Mouse (Mus musculus) c-Kit-positive CD71-negative TER-119-negative erythroid progenitor cells, embryonic 14.5 days (primary cell): ENCODE results near the gene Nmnat3.
A peak's percentile ranks its signal among the peaks of the same experiment; 100 is the strongest.
"Not testable (repeated sequence)": the region's sequence is repeated elsewhere in the genome, so short reads cannot be mapped to it uniquely, and the experiment has no call there.

Experiments used
- DNase-seq: peaks from one replicate; pipeline ENCODE4 v3.0.0-alpha.2; 2013; ENCODE audit warnings: low read depth

Nmnat3 gene

DNA sequence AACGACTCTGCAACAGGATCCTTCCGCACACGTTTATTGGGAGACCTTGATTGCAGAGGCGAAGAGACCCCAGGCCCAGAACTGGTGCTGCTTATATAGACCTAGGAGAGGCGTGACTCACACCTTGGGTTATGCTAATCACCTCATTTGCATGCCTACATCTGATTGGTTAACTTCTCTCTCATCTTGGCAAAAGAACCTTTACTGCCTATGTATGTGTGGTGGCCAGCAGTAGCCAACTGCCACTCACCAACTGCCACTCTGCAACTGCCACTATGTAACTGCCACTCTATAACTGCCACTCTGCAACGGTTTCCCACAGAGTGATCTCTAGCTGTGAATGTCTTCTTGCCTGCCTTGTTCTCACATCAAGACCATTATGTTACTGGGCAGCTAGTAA, at the start of gene Nmnat3:
Gene Nmnat3, plus strand, starts transcription at position 301 of the 400 bp plus-strand sequence.
- not testable (repeated sequence) for DNase-seq

DNA sequence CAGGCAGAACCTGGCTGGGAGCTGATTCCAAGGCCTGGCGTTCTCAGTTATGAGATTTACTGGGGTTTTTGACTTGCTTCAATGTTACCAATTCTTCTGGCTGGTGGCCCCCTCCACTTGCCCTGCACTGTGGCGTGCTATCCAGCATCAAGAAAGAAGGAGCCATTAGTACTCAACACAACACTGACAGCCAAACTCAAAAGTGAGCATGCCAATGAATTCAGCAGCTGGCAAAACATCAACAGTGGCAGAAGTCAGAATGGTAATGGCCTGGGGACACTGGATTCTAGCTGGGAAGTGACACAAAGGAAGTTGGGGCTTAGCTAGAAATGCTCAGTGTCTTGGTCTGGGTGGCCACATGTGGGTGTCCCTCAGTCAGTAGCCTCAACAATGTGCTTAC, 43.8 kb upstream of the Nmnat3 start:
- no peak for DNase-seq

DNA sequence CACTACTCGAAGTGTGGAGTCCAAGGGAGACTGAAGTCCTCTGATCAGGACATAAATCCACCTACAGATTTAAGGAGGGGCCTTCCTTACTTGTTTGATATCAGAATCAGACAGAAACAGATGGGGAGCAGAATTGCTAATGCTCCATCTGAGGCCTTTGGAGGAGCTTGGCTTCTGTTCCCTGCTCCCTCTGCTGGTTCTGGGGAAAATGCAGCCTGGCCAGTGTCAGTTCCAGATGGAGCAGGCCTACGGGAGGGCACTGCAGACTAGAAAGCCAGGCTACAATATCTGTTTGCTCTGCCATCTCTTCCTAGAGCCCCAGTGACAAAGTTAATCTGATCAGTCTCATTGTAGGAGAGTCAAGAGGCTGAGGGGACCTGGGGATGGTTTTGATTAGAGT, 43.0 kb upstream of the Nmnat3 start:
- no peak for DNase-seq

DNA sequence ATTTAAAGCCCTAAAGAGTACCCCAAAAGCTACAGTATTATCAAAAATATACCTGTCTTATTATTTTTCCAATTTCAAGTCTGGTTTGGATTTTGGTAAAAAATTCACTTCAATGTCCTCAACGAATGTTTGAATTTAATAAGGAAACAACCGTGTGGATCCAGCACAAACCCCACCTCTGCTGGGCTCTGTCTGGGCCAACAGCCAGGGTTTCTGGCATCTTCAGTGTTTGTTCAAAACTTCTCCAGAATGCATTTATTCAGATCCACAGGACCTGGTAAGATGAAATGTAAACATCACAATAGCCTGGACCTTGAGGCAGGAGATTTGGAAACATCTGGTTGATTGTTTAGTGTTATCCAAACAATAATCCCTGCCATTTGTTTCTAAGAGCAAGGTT, 42.0 kb upstream of the Nmnat3 start:
- no peak for DNase-seq

DNA sequence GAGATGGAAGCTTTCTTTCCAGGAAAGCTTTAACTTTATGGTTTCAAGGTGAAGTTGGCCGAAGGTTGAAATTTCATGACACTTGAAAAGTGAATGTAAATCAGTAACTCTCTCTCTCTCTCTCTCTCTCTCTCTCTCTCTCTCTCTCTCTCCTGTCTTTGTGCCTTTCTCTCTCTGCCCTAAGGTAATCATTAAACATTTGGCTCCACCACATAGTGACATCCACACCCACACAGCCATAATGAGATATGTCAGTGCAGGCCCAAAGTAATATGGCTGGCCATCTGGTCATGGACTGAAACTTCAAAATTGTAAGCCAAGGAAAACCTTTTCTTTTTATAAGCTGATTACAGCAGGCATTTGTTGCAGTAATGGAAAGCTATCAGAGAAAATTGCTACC, 40.9 kb upstream of the Nmnat3 start:
- no peak for DNase-seq

DNA sequence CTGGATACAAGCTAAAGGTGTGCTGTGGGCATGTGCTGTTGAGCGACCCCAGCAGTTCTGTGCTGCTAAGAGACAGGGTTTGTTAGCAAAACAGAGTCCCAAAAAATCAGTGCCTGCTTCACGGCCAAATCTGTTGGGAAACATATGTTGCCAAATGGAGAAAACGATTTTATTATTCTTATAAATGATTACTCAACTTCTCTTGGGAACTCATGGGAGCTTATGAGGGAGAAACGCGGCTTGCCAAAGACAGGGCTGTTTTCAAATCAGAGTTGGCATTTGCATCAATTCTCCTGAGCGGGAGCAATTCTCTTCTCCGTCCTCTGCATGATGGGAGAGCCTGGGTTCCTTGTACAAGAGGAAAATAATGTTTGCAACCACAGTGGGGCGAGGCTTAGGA, 27.0 kb upstream of the Nmnat3 start:
- no peak for DNase-seq

DNA sequence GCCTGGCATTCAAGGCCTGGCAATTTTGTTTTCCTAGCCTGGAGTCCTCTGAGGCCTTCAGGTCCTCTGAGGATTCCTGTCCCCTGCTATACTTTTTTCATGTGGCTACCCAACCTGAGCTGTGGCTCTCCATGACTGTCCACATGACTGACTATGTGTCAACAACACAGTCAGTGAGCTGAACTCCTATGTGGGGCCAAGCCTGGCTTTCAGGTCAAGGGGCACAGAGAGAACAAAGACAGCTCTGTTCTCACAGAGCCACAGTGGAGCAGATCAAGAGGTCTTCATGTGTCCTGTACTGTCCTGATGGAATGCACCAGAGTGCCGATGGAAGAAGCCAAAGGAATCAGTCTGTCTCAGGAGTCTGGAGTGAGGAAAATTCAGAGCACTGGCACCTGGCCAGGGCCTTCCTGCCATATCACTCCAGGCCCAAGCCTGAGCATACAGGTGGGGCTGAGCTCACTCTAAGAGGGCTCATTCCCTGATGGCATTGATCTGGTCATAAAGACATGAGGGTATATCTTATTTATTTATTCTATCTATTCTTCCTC, 25.7 kb upstream of the Nmnat3 start:
- DNase-seq, result no peak

DNA sequence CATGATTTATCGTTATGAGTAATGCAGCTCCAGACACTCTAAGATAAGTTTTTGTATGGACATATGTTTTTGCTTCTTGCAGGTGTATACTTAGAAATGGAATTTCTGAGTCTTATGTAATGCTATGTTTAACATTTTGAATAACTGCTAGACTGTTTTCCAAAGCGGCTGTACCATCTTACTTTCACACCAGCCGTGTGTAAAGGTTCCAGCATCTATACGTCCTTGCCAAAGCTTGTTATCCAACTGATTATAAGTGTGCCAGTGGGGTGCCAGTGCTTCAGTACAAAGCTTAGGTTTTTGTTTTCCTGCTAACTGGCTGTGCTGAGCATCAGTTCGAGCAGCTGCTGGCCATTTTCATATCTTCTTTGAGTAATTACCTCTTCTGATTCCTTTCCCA, 22.3 kb upstream of the Nmnat3 start:
- DNase-seq, result no peak

DNA sequence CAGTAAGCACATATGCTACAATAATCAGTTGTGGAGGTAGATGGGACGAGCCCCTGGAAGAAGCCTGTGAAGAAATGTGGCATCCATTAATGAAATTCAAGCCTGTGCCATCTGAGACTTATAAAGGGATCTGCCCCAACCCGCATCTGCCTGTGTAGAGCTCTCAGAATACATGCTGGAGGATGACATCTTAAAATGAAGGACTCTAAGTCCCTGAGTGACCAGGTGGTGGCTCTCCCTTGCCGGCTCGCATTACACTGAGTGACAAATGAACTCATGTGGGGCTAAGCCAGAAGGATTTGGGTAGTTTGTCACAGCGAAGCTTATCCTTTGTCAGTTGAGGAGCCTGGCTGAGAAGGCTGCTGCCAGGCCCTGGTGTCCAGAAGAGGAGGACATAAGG, 14.5 kb upstream of the Nmnat3 start:
- no peak for DNase-seq

DNA sequence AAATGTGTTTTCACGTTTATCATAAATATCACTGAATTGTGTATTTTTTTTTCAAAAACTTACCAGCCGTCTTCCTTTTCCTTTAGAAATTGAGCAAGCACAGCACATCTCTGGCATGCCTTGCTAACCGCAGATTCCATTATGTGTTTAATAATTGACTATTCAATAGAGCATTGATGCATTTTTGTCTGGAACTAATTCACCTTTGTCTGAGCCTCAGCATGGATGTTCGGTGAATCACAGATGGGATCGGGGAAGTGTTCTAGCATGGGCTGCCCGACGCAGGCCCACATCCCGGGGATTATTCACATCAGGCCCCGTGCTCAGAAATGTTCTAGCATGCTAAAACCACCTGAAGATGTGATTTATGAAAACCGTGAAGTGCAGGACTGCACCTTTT, 12.2 kb upstream of the Nmnat3 start:
- DNase-seq, result no peak

DNA sequence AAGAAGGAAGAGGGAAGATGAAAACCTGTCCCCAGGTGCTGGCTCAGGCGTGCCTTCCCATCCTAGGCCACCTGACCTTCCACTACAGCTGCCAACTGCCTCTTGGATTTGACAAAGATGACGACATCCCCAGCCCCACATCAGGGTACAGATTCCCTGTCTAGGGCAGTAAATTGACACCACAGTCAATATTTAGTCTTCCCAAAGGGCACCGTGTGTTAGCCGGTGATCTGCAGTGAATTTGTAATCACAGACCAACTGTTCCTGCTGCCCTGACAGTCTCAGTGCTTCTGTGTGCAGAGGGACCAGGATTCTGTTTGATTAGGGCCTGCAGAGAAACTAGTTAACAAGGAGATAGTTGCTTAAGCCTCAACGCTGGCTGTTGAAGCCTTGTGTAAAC, 7.1 kb upstream of the Nmnat3 start:
- DNase-seq, result no peak

DNA sequence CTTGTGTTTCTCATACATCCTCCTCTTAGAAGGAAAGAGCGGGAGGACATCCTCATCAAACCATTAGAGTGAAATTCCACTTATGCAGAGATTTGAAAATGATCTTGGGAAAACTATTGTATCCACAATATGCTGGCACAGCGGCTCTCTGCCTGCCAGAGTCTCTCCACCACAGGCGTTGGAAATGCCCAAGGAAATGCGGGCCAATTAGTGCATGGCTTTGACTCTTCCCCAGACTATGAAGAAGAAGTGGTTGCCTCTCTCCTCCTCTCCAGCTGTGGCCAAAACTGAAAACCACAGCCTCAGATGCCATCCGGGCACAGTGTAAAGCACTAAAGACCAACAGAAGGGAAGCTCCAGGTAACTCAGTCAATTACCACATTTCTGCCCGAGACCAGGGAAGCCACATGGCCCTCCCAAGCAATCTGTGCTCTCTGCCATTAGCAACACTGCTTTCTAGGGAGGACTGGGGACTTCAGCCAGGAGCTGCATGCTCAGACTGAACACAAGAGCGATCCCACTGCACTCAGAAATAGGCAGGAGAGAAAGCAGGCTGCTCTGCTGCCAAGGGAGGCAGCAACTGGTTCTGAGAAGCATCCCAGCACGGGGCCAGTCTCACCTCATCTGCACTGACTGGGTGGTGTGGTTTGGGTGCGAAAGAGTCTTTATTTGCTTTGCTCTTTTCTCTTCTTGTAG, 1.5 kb upstream of the Nmnat3 start:
- no peak for DNase-seq

DNA sequence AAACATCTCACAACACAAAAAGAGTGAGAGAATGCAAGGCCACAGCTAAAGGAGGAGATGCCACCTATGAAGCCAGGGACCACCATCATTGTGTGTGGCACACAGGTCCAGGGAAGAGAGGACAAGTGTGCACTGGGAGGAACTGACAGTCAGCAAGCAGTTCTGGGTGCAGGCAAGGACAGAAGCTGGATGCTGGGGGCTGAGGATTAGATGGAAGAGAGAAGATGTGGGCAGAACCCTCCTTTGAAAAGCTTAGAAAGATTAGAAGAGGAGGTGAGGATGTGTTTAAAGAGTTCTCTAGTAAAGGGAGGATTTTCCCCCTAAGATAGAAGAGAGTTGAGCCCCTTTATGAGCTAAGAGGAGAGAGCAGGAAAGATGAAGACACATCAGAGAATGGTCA, 2.4 kb downstream of the Nmnat3 start:
- DNase-seq, result no peak

DNA sequence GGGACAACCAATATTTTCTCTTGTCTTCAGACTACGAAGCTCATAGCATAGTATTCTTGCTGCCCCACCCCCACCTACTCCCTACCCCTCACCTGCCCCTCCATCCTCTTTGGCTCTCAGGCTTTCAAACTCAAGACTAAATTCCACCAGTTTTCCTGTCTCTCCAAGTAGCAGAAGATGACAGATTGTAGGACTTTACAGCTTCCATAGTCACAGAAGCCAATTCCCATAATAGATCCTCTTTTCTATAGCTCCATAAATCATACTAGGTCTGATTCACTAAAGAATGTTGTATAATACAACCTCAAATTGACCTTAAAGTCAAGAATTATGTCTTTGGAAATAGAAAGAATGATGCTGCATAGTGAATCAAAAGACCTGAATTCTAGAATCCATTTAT, 3.4 kb downstream of the Nmnat3 start:
- DNase-seq, result no peak

DNA sequence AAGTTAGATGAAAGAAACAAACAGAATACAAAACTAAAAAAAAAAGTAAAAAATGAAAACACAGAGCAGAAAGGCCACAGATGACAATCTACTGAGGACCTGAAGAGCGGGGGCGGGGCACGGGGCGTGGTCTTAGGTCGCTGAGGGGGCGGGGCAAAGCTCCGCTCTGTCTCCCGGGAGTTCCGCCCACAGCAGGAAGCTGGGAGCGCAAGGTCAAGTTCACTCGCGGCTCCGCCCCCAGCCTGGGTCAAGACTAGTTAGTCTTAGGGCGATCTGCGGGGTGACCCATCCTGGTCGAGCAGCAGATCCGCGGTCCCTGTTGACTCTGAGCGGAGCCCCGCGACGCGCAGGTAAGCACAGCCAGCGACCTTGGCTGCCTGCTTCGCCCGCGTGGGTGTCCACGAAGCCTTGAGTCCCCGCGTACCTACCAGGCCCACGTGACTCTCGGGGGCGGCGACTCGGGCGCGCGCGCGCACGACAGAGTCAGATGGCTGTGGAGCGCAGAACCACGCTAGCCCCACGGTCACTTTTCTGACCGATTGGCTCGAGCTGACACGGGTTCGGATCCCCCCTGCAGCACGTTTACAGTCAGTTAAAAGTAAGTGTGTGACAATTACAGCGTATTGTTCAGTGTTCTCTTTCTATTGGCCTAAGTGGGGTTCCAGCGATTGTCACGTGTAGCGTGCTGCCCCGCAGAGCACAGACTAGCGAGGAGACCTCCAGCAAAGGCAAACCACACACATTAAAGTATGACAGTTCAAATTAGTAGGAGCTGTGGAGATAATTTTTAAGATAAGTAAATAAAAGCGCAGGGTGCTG, 9.4 kb downstream of the Nmnat3 start:
- DNase-seq, result peak; percentile 85

DNA sequence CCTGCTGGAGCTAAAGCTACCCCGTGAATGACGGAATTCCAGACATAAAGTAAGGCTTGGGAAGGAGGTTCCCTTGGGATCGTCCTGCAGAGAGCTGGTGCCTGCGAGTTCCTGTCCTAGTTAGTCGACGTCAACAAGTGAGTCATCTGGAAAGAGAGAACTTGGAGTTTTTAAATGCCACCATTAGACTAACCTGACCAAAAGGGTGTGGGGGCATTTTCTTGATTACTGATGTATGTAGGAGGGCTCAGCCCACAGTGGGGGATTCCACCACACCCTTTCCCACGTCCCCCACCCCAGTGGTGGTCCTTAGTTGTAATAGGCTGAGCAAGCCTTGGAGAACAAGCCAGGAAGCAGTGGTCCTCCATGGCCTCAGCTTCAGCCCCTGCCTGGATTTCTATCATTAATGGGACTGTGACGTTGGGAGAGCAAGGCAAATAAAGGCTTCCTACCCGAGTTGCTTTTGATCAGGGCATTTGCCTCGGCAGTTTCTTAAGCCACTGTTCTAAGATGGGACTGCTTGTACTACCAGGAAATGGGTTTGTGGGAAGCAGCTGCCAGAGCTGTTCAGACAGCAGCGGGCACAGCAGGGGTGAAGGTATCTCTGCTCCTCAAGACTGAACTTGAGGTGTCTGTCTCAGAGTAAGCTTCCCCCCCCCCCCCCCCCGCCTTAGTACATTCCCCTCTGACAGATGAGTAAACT, 10.2 kb downstream of the Nmnat3 start:
- DNase-seq, result no peak

DNA sequence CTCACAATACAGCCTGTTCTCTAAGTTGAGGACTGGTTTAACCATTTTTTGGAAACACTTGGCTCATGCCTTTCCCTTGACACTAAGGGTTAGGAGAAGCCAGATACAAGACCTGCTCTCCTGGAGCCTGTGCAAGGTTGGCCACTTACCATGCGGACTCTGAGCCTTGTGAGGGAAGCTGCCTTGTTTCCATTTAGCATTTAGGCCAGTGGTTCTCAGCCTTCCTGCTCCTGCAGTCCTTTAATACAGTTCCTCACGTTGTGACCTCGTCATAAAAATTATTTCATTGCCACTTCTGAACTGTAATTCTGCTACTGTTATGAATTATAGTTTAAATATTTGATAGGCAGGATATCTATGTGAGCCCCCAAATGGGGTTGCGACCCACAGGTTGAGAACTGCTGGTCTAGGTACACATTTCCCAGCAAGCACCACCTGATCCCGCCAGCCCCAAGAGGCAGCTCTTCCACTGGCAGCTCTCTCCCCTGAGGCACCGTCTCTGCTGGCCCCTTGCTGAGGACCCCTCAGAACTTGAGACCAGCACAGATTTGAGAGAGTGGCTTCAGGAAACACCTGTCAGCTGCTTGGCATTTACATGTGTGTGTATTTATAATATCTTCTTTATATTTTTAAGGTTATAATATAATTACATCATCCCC, 10.8 kb downstream of the Nmnat3 start:
- no peak for DNase-seq

DNA sequence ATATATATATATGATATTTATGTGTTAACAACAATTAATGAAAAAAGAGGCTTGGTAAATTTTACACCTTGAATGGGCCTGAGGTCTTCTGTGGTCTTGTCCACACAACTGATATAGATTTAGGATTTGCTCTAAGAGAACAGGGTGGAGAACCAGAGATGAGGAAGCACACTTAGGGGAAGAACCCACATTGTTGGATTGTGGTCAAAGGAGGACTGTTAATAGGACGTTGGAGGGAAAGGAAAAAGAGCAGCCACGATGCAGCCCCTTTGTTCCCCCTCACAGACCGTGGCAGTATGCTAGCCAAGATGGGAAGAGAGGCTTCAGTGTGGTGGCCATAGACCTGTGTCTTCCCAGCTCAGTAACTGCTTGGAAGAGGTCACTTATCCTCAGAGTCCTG, 11.5 kb downstream of the Nmnat3 start:
- no peak for DNase-seq

DNA sequence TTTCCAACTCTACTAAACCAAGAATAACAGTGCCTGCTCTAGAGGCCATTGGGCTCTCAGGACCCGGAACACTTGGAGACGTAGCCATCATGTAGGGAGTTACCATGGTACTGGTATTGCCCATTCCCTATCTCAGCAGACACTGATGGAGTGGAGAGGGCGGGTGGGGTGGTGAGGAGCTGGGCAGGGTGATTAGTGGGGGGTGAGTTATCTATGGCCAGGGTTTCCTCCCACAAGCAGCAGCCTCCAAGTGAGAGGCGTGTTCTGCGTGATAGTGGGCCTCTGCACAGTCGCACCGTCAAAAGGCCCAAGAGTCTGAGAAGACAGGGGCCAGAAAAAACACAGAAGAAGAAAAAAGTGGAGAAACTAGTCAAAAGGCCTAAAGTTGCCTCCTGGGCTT, 12.0 kb downstream of the Nmnat3 start:
- no peak for DNase-seq

DNA sequence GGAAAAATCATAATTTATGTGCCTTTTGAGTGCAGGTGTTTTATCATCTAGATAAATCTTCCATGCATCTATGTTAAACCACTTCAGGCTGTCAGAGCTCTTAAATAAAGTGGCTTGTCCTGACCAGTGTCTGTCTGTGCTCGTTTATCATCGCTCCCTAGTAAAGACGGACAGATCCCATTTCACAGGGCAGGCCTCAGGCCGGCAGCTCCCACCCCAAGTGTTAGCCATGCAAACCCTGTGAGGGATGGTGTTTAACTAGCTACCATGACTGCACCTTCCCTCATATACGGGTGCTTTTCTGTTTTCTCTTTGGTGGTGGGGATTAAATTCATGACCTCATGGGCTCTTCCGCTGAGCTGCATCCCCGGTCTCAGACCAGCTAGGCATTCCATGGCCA, 13.3 kb downstream of the Nmnat3 start:
- no peak for DNase-seq

DNA sequence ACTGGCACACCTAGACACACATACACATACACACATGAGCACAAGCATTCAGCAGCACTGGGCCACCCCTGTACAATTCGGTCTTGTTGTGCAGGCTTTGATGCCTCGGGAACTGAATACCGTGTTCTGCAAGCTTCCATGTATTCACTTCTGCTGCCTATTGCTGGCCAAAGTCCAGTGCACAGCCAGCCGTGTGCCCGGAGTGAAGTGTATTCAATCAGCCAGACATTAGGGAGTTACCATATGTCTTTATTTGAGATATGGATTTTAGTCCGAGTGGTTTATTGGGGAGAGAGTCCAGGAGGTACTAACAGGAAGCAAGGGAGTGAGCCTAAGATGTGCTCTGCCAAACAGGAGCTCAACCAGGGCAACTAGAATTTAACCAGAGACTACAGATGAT, 19.8 kb downstream of the Nmnat3 start:
- no peak for DNase-seq

DNA sequence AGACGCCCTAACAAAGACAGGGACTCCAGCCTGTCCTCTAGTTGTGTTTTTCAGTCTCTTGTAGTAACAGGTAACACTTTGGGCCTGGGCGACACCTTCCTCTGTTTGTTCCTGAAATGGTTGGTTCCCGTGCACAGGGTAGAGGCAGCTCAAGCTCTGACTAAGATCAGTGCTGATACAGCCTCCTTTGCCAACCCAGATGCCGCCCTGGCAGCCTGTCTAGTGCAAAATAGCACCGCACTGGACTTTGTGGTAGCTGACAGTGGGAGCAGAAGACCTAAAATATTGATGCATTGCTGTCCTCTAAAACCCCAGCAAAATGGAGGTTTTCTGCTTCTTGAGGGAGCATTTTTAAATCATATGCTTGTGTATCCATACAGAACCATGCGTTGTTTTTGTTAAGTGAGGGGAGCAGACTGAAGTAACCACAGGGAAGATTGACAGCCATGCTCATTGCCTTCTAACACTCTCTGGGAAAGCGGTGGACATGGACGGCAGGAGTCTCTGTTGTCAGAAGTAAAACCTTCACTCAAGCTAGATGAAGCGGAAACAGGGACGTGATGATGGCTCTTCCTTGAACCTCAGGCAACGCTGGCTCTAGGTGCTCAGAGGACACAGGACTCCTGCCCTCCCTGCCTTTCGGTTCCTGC, 24.2 kb downstream of the Nmnat3 start:
- DNase-seq, result no peak
